Mouse (Mus musculus) midbrain, embryonic 15.5 days (tissue): ENCODE results near the gene Gabpb2. TPM values are rescaled to one million over a fixed set of nuclear protein-coding genes. Genes with fewer than 3 reads are reported as not detected.
"Not testable (repeated sequence)": the region's sequence is repeated elsewhere in the genome, so short reads cannot be mapped to it uniquely, and the experiment has no call there.

Source experiments
- ATAC-seq: fragments of 200-750 bp; cut with Nextera tagmentation; replicated peaks from 2 replicates; pipeline ENCODE4 v1.8.0; 2017; ENCODE audit warnings: moderate TSS enrichment
- H3K27ac ChIP-seq: fragments of 300-500 bp; sonication (generic); 2 replicates; pipeline ENCODE4 v1.5.1; 2015; ENCODE audit warnings: mild to moderate bottlenecking, inconsistent platforms
- H3K27me3 ChIP-seq: fragments of 300-500 bp; sonication (generic); replicated peaks from 2 replicates; pipeline ENCODE4 v1.6.1; 2015; ENCODE audit warnings: inconsistent platforms
- H3K36me3 ChIP-seq: fragments of 300-500 bp; sonication (generic); replicated peaks from 2 replicates; pipeline ENCODE4 v1.6.1; 2015; ENCODE audit warnings: inconsistent platforms
- H3K4me1 ChIP-seq: fragments of 300-500 bp; sonication (generic); 2 replicates; pipeline ENCODE4 v1.6.1; 2015; ENCODE audit warnings: inconsistent platforms
- H3K4me2 ChIP-seq: fragments of 300-500 bp; sonication (generic); 2 replicates; pipeline ENCODE4 v1.6.1; 2015; ENCODE audit warnings: inconsistent platforms, mild to moderate bottlenecking, moderate library complexity
- H3K4me3 ChIP-seq: fragments of 300-500 bp; sonication (generic); 2 replicates; pipeline ENCODE4 v1.5.1; 2015; ENCODE audit warnings: mild to moderate bottlenecking, inconsistent platforms
- H3K9ac ChIP-seq: fragments of 300-500 bp; sonication (generic); 2 replicates; pipeline ENCODE4 v1.6.1; 2015; ENCODE audit warnings: mild to moderate bottlenecking, inconsistent platforms
- H3K9me3 ChIP-seq: fragments of 300-500 bp; sonication (generic); 2 replicates; pipeline ENCODE4 v1.6.1; 2016; ENCODE audit warnings: inconsistent platforms
- WGBS: fragments of 180-500 bp; shearing (Covaris S2); methylation state at CpG from one replicate; pipeline ENCODE4 v1.1.7; 2015; ENCODE audit warnings: mixed read lengths; 5-methylcytosine and 5-hydroxymethylcytosine counted together
- polyA plus RNA-seq: library from polyadenylated mRNA; unstranded; fragments of >200 nt; fragmentation: Nextera tagmentation; extraction: Ambion mirVana; gene quantifications from 2 replicates; pipeline ENCODE4 v1.2.1, GENCODE M21; 2015

The Gabpb2 gene
- polyA plus RNA-seq, 1 experiment from 2014 or later = 3.4 TPM

GRCm38 (mm10) chr3:95229781-95230494, 12.2 kb upstream of the Gabpb2 start:
- peak overlapping the region; percentile 59 for H3K4me3 ChIP-seq
- ATAC-seq = 0 out of 2 replicates have a peak, but pooled peaks have one; percentile 3
- peak overlapping the region; percentile 90 for H3K4me2 ChIP-seq
- peak overlapping the region; percentile 79 for H3K9ac ChIP-seq
- H3K27ac ChIP-seq = peak overlapping the region; percentile 97
- no peaks in the 10 kb centered on the region for H3K9me3 ChIP-seq
- no peaks in the 10 kb centered on the region for H3K27me3 ChIP-seq
- H3K36me3 ChIP-seq = peaks cover 27% of the 10 kb centered on the region
- 3% methylated on average over 13 of the region's 13 CpGs for WGBS
- peaks cover 45% of the 10 kb centered on the region for H3K4me1 ChIP-seq

- Histone ChIP-seq H3K9me3 (no peaks in the 10 kb centered on the region), H3K4me2 (peak overlapping the region; percentile 90), H3K27ac (peak overlapping the region; percentile 97), H3K4me1 (peaks cover 53% of the 10 kb centered on the region), H3K4me3 (peak overlapping the region; percentile 59), H3K27me3 (no peaks in the 10 kb centered on the region), H3K9ac (peak overlapping the region; percentile 79), H3K36me3 (peaks cover 21% of the 10 kb centered on the region)
- ATAC-seq = peak; percentile 6; the same call in 1 of the 2 replicates
- WGBS = 1% methylated on average over 39 of the region's 43 CpGs
These were observed 11.4 kb upstream of the Gabpb2 start for GRCm38 (mm10) chr3:95228894-95229780.

GRCm38 (mm10) chr3:95228148-95228893, 10.6 kb upstream of the Gabpb2 start, which contains the start of gene Cdc42se1:
Cdc42se1 (plus strand) TSS chr3:95228732.
- peak within 1 kb of the TSS; percentile 90 for H3K4me2 ChIP-seq
- WGBS = under 1% methylated on average over 61 of the region's 64 CpGs
- peak; percentile 93 for ATAC-seq
- no peaks in the 10 kb centered on the region for H3K27me3 ChIP-seq
- peak within 1 kb of the TSS; percentile 59 for H3K4me3 ChIP-seq
- H3K36me3 ChIP-seq = peaks cover 14% of the 10 kb centered on the region
- peaks cover 56% of the 10 kb centered on the region for H3K4me1 ChIP-seq
- peak within 1 kb of the TSS; percentile 79 for H3K9ac ChIP-seq
- H3K27ac ChIP-seq = peak within 1 kb of the TSS; percentile 97
- H3K9me3 ChIP-seq = no peaks in the 10 kb centered on the region

- peak overlapping the region; percentile 97 for H3K27ac ChIP-seq
- no peaks in the 10 kb centered on the region for H3K27me3 ChIP-seq
- WGBS = 4% methylated on average over 1 of the region's 1 CpGs
- peaks cover 3% of the 10 kb centered on the region for H3K36me3 ChIP-seq
- no peaks in the 10 kb centered on the region for H3K9me3 ChIP-seq
- peak overlapping the region; percentile 90 for H3K4me2 ChIP-seq
- ATAC-seq = no peak
- peaks cover 62% of the 10 kb centered on the region for H3K4me1 ChIP-seq
- peak overlapping the region; percentile 59 for H3K4me3 ChIP-seq
- peak overlapping the region; percentile 79 for H3K9ac ChIP-seq
These were observed 9.5 kb upstream of the Gabpb2 start for GRCm38 (mm10) chr3:95227214-95227613.

GRCm38 (mm10) chr3:95224295-95224694, 6.6 kb upstream of the Gabpb2 start:
- Histone ChIP-seq H3K9me3 (no peaks in the 10 kb centered on the region), H3K4me3 (0 out of 2 replicates have a peak overlapping the region, but pooled peaks have one; percentile 7), H3K27me3 (no peaks in the 10 kb centered on the region), H3K4me1 (peaks cover 38% of the 10 kb centered on the region), H3K27ac (no peak overlapping the region), H3K36me3 (peaks cover 15% of the 10 kb centered on the region), H3K4me2 (peak overlapping the region; percentile 25; the same call in 1 of the 2 replicates), H3K9ac (no peak overlapping the region)
- no peak for ATAC-seq
- WGBS = 19% methylated on average over 6 of the region's 6 CpGs

GRCm38 (mm10) chr3:95223041-95223440, 5.3 kb upstream of the Gabpb2 start:
- Histone ChIP-seq H3K4me1 (peaks cover 44% of the 10 kb centered on the region), H3K36me3 (peaks cover 24% of the 10 kb centered on the region), H3K9me3 (no peaks in the 10 kb centered on the region), H3K4me3 (no peak overlapping the region), H3K4me2 (no peak overlapping the region), H3K27ac (no peak overlapping the region), H3K27me3 (no peaks in the 10 kb centered on the region), H3K9ac (no peak overlapping the region)
- WGBS = 90% methylated on average over 2 of the region's 2 CpGs
- ATAC-seq = no peak

GRCm38 (mm10) chr3:95218466-95219137, 886 bp upstream of the Gabpb2 start:
- H3K4me2 ChIP-seq = peak overlapping the region; percentile 61
- H3K9ac ChIP-seq = no peak overlapping the region
- H3K27me3 ChIP-seq = no peaks in the 10 kb centered on the region
- H3K27ac ChIP-seq = peak overlapping the region; percentile 94; the same call in 1 of the 2 replicates
- ATAC-seq = no peak
- no peak overlapping the region for H3K4me3 ChIP-seq
- H3K9me3 ChIP-seq = no peaks in the 10 kb centered on the region
- 84% methylated on average over 6 of the region's 6 CpGs for WGBS
- H3K4me1 ChIP-seq = peaks cover 29% of the 10 kb centered on the region
- H3K36me3 ChIP-seq = peaks cover 33% of the 10 kb centered on the region

- Histone ChIP-seq H3K36me3 (peaks cover 33% of the 10 kb centered on the region), H3K9ac (peak overlapping the region; percentile 79), H3K9me3 (no peaks in the 10 kb centered on the region), H3K4me3 (peak overlapping the region; percentile 68), H3K27ac (peak overlapping the region; percentile 94), H3K27me3 (no peaks in the 10 kb centered on the region), H3K4me1 (peaks cover 23% of the 10 kb centered on the region), H3K4me2 (peak overlapping the region; percentile 61)
- 17% methylated on average over 4 of the region's 4 CpGs for WGBS
- ATAC-seq = no peak
These were observed 961 bp downstream of the Gabpb2 start for GRCm38 (mm10) chr3:95216655-95217254.

GRCm38 (mm10) chr3:95213609-95213975, 4.1 kb downstream of the Gabpb2 start:
- Histone ChIP-seq H3K9me3 (no peaks in the 10 kb centered on the region), H3K27ac (no peak overlapping the region), H3K27me3 (no peaks in the 10 kb centered on the region), H3K4me2 (no peak overlapping the region), H3K9ac (no peak overlapping the region), H3K4me3 (no peak overlapping the region), H3K4me1 (peaks cover 19% of the 10 kb centered on the region), H3K36me3 (peaks cover 11% of the 10 kb centered on the region; the same call in 1 of the 2 replicates)
- ATAC-seq = no peak
- 100% methylated on average over 1 of the region's 1 CpGs for WGBS

GRCm38 (mm10) chr3:95212889-95213608, 4.7 kb downstream of the Gabpb2 start:
- not testable (repeated sequence) for H3K27me3 ChIP-seq, H3K9ac ChIP-seq, ATAC-seq, H3K4me2 ChIP-seq, H3K4me3 ChIP-seq, H3K9me3 ChIP-seq, H3K36me3 ChIP-seq, H3K27ac ChIP-seq
- 81% methylated on average over 10 of the region's 10 CpGs for WGBS
- peaks cover 14% of the 10 kb centered on the region for H3K4me1 ChIP-seq
